Mouse (Mus musculus) kidney, postnatal 4 days (tissue): ENCODE data around the gene Gm11992.

Source experiments
- DNase-seq, 2 experiments: peaks; one replicate each; pipeline ENCODE4 v3.0.0; 2021; ENCODE audit warnings: mixed read lengths in 2 of 2

The Gm11992 gene

GRCm38 (mm10) chr11:9048011-9048702 lies at the start of gene Gm11992:
Gene Gm11992 (plus strand): TSS chr11:9048594.
- peak; percentile 91 to 94 for DNase-seq

GRCm38 (mm10) chr11:9008761-9009160 lies 39.6 kb upstream of the Gm11992 start:
- DNase-seq: no peak

- DNase-seq: peak; percentile 55 to 76
Measured at GRCm38 (mm10) chr11:9010416-9010815, 38.0 kb upstream of the Gm11992 start.

- DNase-seq: peak; percentile 92 to 94
Measured at GRCm38 (mm10) chr11:9010853-9011339, 37.5 kb upstream of the Gm11992 start, which contains the start of gene Hus1. Gene Hus1 (minus strand): TSS chr11:9011191.

GRCm38 (mm10) chr11:9011348-9011747 lies 37.0 kb upstream of the Gm11992 start:
- DNase-seq: no peak

GRCm38 (mm10) chr11:9014740-9015139 lies 33.7 kb upstream of the Gm11992 start:
- DNase-seq: no peak

- DNase-seq: no peak
Measured at GRCm38 (mm10) chr11:9018491-9019267, 29.7 kb upstream of the Gm11992 start.

- no peak for DNase-seq
Measured at GRCm38 (mm10) chr11:9020207-9020606, 28.2 kb upstream of the Gm11992 start.

- no peak for DNase-seq
Measured at GRCm38 (mm10) chr11:9024782-9025181, 23.6 kb upstream of the Gm11992 start.

- DNase-seq: no peak
Measured at GRCm38 (mm10) chr11:9025211-9025610, 23.2 kb upstream of the Gm11992 start.

GRCm38 (mm10) chr11:9031530-9031929 lies 16.9 kb upstream of the Gm11992 start:
- no peak for DNase-seq

GRCm38 (mm10) chr11:9046546-9046945 lies 1.8 kb upstream of the Gm11992 start:
- no peak for DNase-seq

GRCm38 (mm10) chr11:9047044-9047443 lies 1.4 kb upstream of the Gm11992 start:
- DNase-seq: no peak

- peak in 1 of 2 experiments; percentile 54 for DNase-seq
Measured at GRCm38 (mm10) chr11:9048703-9049060, 288 bp downstream of the Gm11992 start, which contains the start of gene Sun3. Gene Sun3 (minus strand): TSS chr11:9048991.

- no peak for DNase-seq
Measured at GRCm38 (mm10) chr11:9050241-9050640, 1.8 kb downstream of the Gm11992 start.

- no peak for DNase-seq
Measured at GRCm38 (mm10) chr11:9051895-9052294, 3.5 kb downstream of the Gm11992 start.

- no peak for DNase-seq
Measured at GRCm38 (mm10) chr11:9056937-9057336, 8.5 kb downstream of the Gm11992 start.

GRCm38 (mm10) chr11:9057711-9058110 lies 9.3 kb downstream of the Gm11992 start:
- DNase-seq: no peak

- no peak for DNase-seq
Measured at GRCm38 (mm10) chr11:9060029-9060428, 11.6 kb downstream of the Gm11992 start.

- DNase-seq: no peak
Measured at GRCm38 (mm10) chr11:9060484-9060883, 12.1 kb downstream of the Gm11992 start.

- no peak for DNase-seq
Measured at GRCm38 (mm10) chr11:9076444-9076843, 28.1 kb downstream of the Gm11992 start.

- DNase-seq: no peak
Measured at GRCm38 (mm10) chr11:9113189-9113588, 64.8 kb downstream of the Gm11992 start.

- no peak for DNase-seq
Measured at GRCm38 (mm10) chr11:9115367-9116120, 67.2 kb downstream of the Gm11992 start.
